Mouse (Mus musculus) hematopoietic stem cell, adult 5-6 weeks (primary cell): ENCODE measurements at regions not wholly inside any gene's neighbourhood (a gene's known extent, or its start where the extent isn't known, plus 50 kb on each side); places are given as distances from the start of the nearest gene placed in this dataset.

Source experiments
- ATAC-seq, 2 experiments: fragments of 125-278 bp in 1 of 2; replicated peaks in 1 of 2; 2 replicates each; pipeline ENCODE4 v1.8.0; 2016 to 2017; ENCODE audit warnings: inconsistent platforms in 2 of 2, mild to moderate bottlenecking in 2 of 2, moderate number of reproducible peaks in 2 of 2, low read depth in 1 of 2, moderate TSS enrichment in 1 of 2; ENCODE audit not compliant: low FRiP score in 2 of 2, poor library complexity in 2 of 2, severe bottlenecking in 2 of 2, insufficient read depth in 1 of 2, low TSS enrichment in 1 of 2

GRCm38 (mm10) chr17:88345433-88345832 lies 95.1 kb upstream of the Foxn2 start:
- no peak for ATAC-seq

- no peak for ATAC-seq
These were observed 93.6 kb upstream of the Foxn2 start for GRCm38 (mm10) chr17:88346896-88347295.

GRCm38 (mm10) chr17:88349825-88350460 lies 90.6 kb upstream of the Foxn2 start:
- ATAC-seq = no peak

GRCm38 (mm10) chr17:88350986-88351385 lies 89.5 kb upstream of the Foxn2 start:
- no peak for ATAC-seq

- no peak for ATAC-seq
These were observed 87.6 kb upstream of the Foxn2 start for GRCm38 (mm10) chr17:88352960-88353359.

- no peak for ATAC-seq
These were observed 79.3 kb upstream of the Foxn2 start for GRCm38 (mm10) chr17:88361161-88361560.

- no peak for ATAC-seq
These were observed 78.1 kb upstream of the Foxn2 start for GRCm38 (mm10) chr17:88362404-88362803.

- no peak for ATAC-seq
These were observed 72.6 kb upstream of the Foxn2 start for GRCm38 (mm10) chr17:88367876-88368275.

GRCm38 (mm10) chr17:88369971-88370370 lies 70.5 kb upstream of the Foxn2 start:
- no peak for ATAC-seq

GRCm38 (mm10) chr17:88370676-88371075 lies 69.8 kb upstream of the Foxn2 start:
- no peak for ATAC-seq

GRCm38 (mm10) chr17:88378505-88378904 lies 62.0 kb upstream of the Foxn2 start:
- no peak for ATAC-seq

- ATAC-seq = no peak
These were observed 61.1 kb upstream of the Foxn2 start for GRCm38 (mm10) chr17:88379389-88379788.

- ATAC-seq = no peak
These were observed 59.4 kb upstream of the Foxn2 start for GRCm38 (mm10) chr17:88381106-88381505.

- no peak for ATAC-seq
These were observed 57.1 kb upstream of the Foxn2 start for GRCm38 (mm10) chr17:88383447-88383846.

- no peak for ATAC-seq
These were observed 52.0 kb upstream of the Foxn2 start for GRCm38 (mm10) chr17:88388441-88388951.

- ATAC-seq = no peak
These were observed 50.6 kb upstream of the Foxn2 start for GRCm38 (mm10) chr17:88389668-88390461.
